Mouse (Mus musculus) myocyte (in vitro differentiated cells): ENCODE data around the gene Gucy2c. TPM values are rescaled to one million over a fixed set of nuclear protein-coding genes. Genes with fewer than 3 reads are reported as not detected.

Experiments
- H3K27me3 ChIP-seq: one replicate; pipeline ENCODE4 v1.6.1; 2011; ENCODE audit not compliant: control insufficient read depth, insufficient read depth, insufficient read length
- H3K36me3 ChIP-seq: one replicate; pipeline ENCODE4 v1.6.1; 2011; ENCODE audit not compliant: control insufficient read depth, insufficient read depth
- H3K4me2 ChIP-seq: one replicate; pipeline ENCODE4 v1.6.1; 2011; ENCODE audit warnings: low read depth, control low read depth
- H3K4me3 ChIP-seq: one replicate; pipeline ENCODE4 v1.5.1; 2011; ENCODE audit warnings: mild to moderate bottlenecking, control low read depth, moderate library complexity
- H3K79me2 ChIP-seq: one replicate; pipeline ENCODE4 v1.6.1; 2011; ENCODE audit not compliant: control insufficient read depth, insufficient read depth
- H3ac ChIP-seq: one replicate; pipeline ENCODE4 v1.6.1; 2011; ENCODE audit not compliant: control insufficient read depth, insufficient read length
- CEBPB ChIP-seq: IDR thresholded peaks from 2 replicates; pipeline ENCODE4 v1.6.1; 2011; ENCODE audit warnings: mild to moderate bottlenecking, moderate library complexity; ENCODE audit not compliant: poor library complexity, insufficient read depth, severe bottlenecking
- E2F4 ChIP-seq: IDR thresholded peaks from one replicate; pipeline ENCODE4 v1.6.1; 2011; ENCODE audit warnings: mild to moderate bottlenecking, control low read depth, moderate library complexity; ENCODE audit not compliant: insufficient read depth
- MAX ChIP-seq: IDR thresholded peaks from one replicate; pipeline ENCODE4 v1.6.1; 2011; ENCODE audit warnings: low read depth, mild to moderate bottlenecking, control low read depth
- MYOD1 ChIP-seq, 3 experiments: IDR thresholded peaks; one replicate each; pipeline ENCODE4 v1.6.1; 2011; ENCODE audit warnings: control low read depth in 2 of 3, low read depth in 2 of 3, mild to moderate bottlenecking in 2 of 3, moderate library complexity in 1 of 3; ENCODE audit not compliant: insufficient read length in 2 of 3, control insufficient read depth in 1 of 3
- MYOG ChIP-seq, 3 experiments: IDR thresholded peaks; one replicate each; pipeline ENCODE4 v1.6.1; 2011; ENCODE audit warnings: control low read depth in 2 of 3, low read depth in 2 of 3, mild to moderate bottlenecking in 2 of 3; ENCODE audit not compliant: insufficient read length in 2 of 3, control insufficient read depth in 1 of 3, insufficient read depth in 1 of 3
- POLR2A ChIP-seq: IDR thresholded peaks from one replicate; pipeline ENCODE4 v1.6.1; 2011; ENCODE audit warnings: low read depth, mild to moderate bottlenecking, control low read depth, moderate library complexity; ENCODE audit not compliant: insufficient read length
- POLR2AphosphoS2 ChIP-seq: IDR thresholded peaks from one replicate; pipeline ENCODE4 v1.6.1; 2011; ENCODE audit warnings: low read depth, control low read depth; ENCODE audit not compliant: insufficient read length
- REST ChIP-seq: IDR thresholded peaks from one replicate; pipeline ENCODE4 v1.6.1; 2011; ENCODE audit warnings: mild to moderate bottlenecking, control low read depth, moderate library complexity; ENCODE audit not compliant: insufficient read depth, insufficient read length
- SRF ChIP-seq: IDR thresholded peaks from one replicate; pipeline ENCODE4 v1.6.1; 2011; ENCODE audit warnings: low read depth; ENCODE audit not compliant: control insufficient read depth, insufficient read length
- TCF12 ChIP-seq: IDR thresholded peaks from one replicate; pipeline ENCODE4 v1.6.1; 2011; ENCODE audit warnings: mild to moderate bottlenecking, control low read depth; ENCODE audit not compliant: poor library complexity, insufficient read depth, severe bottlenecking
- TCF3 ChIP-seq: IDR thresholded peaks from one replicate; pipeline ENCODE4 v1.6.1; 2011; ENCODE audit warnings: low read depth, control low read depth; ENCODE audit not compliant: insufficient read length
- USF1 ChIP-seq: IDR thresholded peaks from one replicate; pipeline ENCODE4 v1.6.1; 2011; ENCODE audit warnings: low read depth, mild to moderate bottlenecking, control low read depth, moderate library complexity
- polyA plus RNA-seq: library from polyadenylated mRNA; unstranded; fragments of >200 nt; fragmentation: generic; extraction: Trizol; gene quantifications from one replicate; pipeline ENCODE4 v1.2.1, GENCODE M21; 2012; ENCODE audit warnings: missing spikeins

Gucy2c gene
- polyA plus RNA-seq, 1 experiment, result 0.01 TPM

- Histone ChIP-seq H3K27me3 (no peaks in the 10 kb centered on the region), H3K4me3 (no peak overlapping the region), H3K79me2 (no peaks in the 10 kb centered on the region), H3ac (no peak overlapping the region), H3K4me2 (no peak overlapping the region), H3K36me3 (no peaks in the 10 kb centered on the region)
- TF ChIP-seq SRF (no peak), MYOG (IDR thresholded peaks at IDR 0.05; ENCODE audit: control insufficient read depth in 1 of 3, insufficient read depth in 1 of 3, insufficient read length in 2 of 3, low read depth in 2 of 3) (no peak), TCF12 (no peak), REST (no peak), USF1 (no peak), E2F4 (no peak)
Measured at GRCm38 (mm10) chr6:136679381-136679780, 102.2 kb downstream of the Gucy2c start.

- TF ChIP-seq MYOD1 (IDR thresholded peaks at IDR 0.05; ENCODE audit: control insufficient read depth in 1 of 3, insufficient read length in 2 of 3, low read depth in 2 of 3) (no peak), TCF3 (no peak), MYOG (IDR thresholded peaks at IDR 0.05; ENCODE audit: control insufficient read depth in 1 of 3, insufficient read depth in 1 of 3, insufficient read length in 2 of 3, low read depth in 2 of 3) (no peak), SRF (no peak), REST (no peak), POLR2AphosphoS2 (no peak), E2F4 (no peak), MAX (no peak)
- H3ac ChIP-seq, result no peak overlapping the region
- no peak overlapping the region for H3K4me2 ChIP-seq
- no peaks in the 10 kb centered on the region for H3K27me3 ChIP-seq
- H3K79me2 ChIP-seq, result no peaks in the 10 kb centered on the region
- no peaks in the 10 kb centered on the region for H3K36me3 ChIP-seq
- no peak overlapping the region for H3K4me3 ChIP-seq
Measured at GRCm38 (mm10) chr6:136674935-136675334, 106.6 kb downstream of the Gucy2c start.

GRCm38 (mm10) chr6:136672467-136672866 lies 109.1 kb downstream of the Gucy2c start:
- H3ac ChIP-seq, result no peak overlapping the region
- H3K4me3 ChIP-seq, result no peak overlapping the region
- H3K4me2 ChIP-seq, result peak overlapping the region; percentile 19
- H3K36me3 ChIP-seq, result no peaks in the 10 kb centered on the region
- TF ChIP-seq MYOD1 (IDR thresholded peaks at IDR 0.05; ENCODE audit: control insufficient read depth in 1 of 3, insufficient read length in 2 of 3, low read depth in 2 of 3) (peak in 1 of 3 experiments; percentile 29), MYOG (IDR thresholded peaks at IDR 0.05; ENCODE audit: control insufficient read depth in 1 of 3, insufficient read depth in 1 of 3, insufficient read length in 2 of 3, low read depth in 2 of 3) (peak in 1 of 3 experiments; percentile 6), REST (no peak), POLR2A (no peak), TCF3 (no peak)
- H3K79me2 ChIP-seq, result no peaks in the 10 kb centered on the region
- H3K27me3 ChIP-seq, result no peaks in the 10 kb centered on the region

GRCm38 (mm10) chr6:136669274-136669673 lies 112.3 kb downstream of the Gucy2c start:
- H3K4me3 ChIP-seq, result no peak overlapping the region
- H3ac ChIP-seq, result no peak overlapping the region
- H3K79me2 ChIP-seq, result no peaks in the 10 kb centered on the region
- H3K27me3 ChIP-seq, result no peaks in the 10 kb centered on the region
- H3K36me3 ChIP-seq, result no peaks in the 10 kb centered on the region
- H3K4me2 ChIP-seq, result no peak overlapping the region
- TF ChIP-seq POLR2AphosphoS2 (no peak), POLR2A (no peak), MYOD1 (IDR thresholded peaks at IDR 0.05; ENCODE audit: control insufficient read depth in 1 of 3, insufficient read length in 2 of 3, low read depth in 2 of 3) (no peak), TCF3 (no peak), E2F4 (no peak), TCF12 (no peak), CEBPB (no peak), MYOG (IDR thresholded peaks at IDR 0.05; ENCODE audit: control insufficient read depth in 1 of 3, insufficient read depth in 1 of 3, insufficient read length in 2 of 3, low read depth in 2 of 3) (no peak), USF1 (no peak), MAX (no peak), REST (no peak), SRF (no peak)

- Histone ChIP-seq H3K36me3 (no peaks in the 10 kb centered on the region), H3K4me3 (no peak overlapping the region), H3K79me2 (no peaks in the 10 kb centered on the region), H3K4me2 (no peak overlapping the region), H3ac (no peak overlapping the region), H3K27me3 (no peaks in the 10 kb centered on the region)
- TF ChIP-seq MYOG (IDR thresholded peaks at IDR 0.05; ENCODE audit: control insufficient read depth in 1 of 3, insufficient read depth in 1 of 3, insufficient read length in 2 of 3, low read depth in 2 of 3), result no peak
- no peak for TF ChIP-seq E2F4
- no peak for TF ChIP-seq MAX
- TF ChIP-seq MYOD1 (IDR thresholded peaks at IDR 0.05; ENCODE audit: control insufficient read depth in 1 of 3, insufficient read length in 2 of 3, low read depth in 2 of 3), result peak in 1 of 3 experiments; percentile 37
Measured at GRCm38 (mm10) chr6:136668266-136668986, 113.1 kb downstream of the Gucy2c start.
